Mouse (Mus musculus): ENCODE data around the gene Gm3604. TPM values are rescaled to one million over a fixed set of nuclear protein-coding genes. Genes with fewer than 3 reads are reported as not detected.
"Not testable (repeated sequence)": the region's sequence is repeated elsewhere in the genome, so short reads cannot be mapped to it uniquely, and the experiment has no call there.

Gene Gm3604
- 2.8 and 3.4 TPM in 2 replicates for polyA plus RNA-seq (2014; fragmentation: Nextera tagmentation; extraction: Ambion mirVana)

DNA sequence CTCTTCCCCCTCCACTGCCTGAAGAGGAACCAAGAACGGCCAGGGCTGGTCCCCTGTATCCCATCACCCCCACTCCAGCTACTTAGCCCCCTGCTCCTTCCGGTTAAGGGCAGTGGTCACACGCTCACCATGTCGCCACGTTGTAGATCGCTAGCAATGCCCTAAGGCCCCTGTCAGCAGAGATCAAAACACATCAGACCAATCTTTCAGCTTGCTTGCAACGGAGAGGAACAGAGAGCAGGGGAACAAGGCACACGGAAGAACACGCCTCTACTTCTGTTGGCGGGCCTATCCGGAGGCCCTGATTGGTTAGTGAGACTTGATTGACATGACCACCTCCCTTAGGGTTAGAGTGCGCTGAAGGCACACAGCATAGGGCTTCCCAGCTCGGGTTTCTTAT is at the start of gene Gm3604:
TSS of gene Gm3604 (minus strand) at position 226 of the 400 bp plus-strand sequence.
- DNase-seq (ENCODE audit: low spot score): peak; percentile 30

DNA sequence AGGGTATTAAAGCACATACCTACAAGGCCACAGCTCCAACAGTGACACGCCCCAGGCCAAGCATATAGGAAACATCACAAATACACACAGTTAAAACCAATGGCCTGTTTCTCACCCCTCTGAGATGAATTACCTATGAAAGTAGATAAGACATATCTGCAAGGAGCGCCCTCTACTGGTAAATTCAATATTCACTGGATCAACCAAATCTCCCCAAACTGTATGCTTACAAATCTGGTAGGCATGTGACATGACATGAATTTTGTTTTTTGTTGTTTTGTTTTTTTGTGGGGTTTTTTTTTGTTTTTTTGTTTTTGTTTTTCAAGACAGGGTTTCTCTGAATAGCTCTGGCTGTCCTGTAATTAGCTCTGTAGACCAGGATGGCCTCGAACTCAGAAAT is 16.2 kb upstream of the Gm3604 start:
- not testable (repeated sequence) for ATAC-seq (ENCODE audit: low FRiP score); H3K9me3 ChIP-seq (ENCODE audit: control insufficient read depth, low read length); H3K36me3 ChIP-seq (ENCODE audit: control insufficient read depth, insufficient read depth, low read length); DNase-seq (ENCODE audit: low spot score); H3K4me1 ChIP-seq (replicated peaks; ENCODE audit: control insufficient read depth, insufficient read depth, low read length); H3K4me2 ChIP-seq (replicated peaks; ENCODE audit: low read depth, low read length); H3K27me3 ChIP-seq (ENCODE audit: control insufficient read depth, insufficient read depth, low read length); H3K9ac ChIP-seq (ENCODE audit: low read depth, low read length); H3K4me3 ChIP-seq (ENCODE audit: low read depth, low read length); H3K27ac ChIP-seq (ENCODE audit: low read depth, low read length)
- whole genome bisulfite sequencing: 65% methylated on average over 3 of the region's 3 CpGs

More for the DNA sequence above, at the start of gene Gm3604:
- H3K4me1 ChIP-seq (replicated peaks; ENCODE audit: control insufficient read depth, insufficient read depth, low read length); H3K4me2 ChIP-seq (replicated peaks; ENCODE audit: low read depth, low read length); H3K27me3 ChIP-seq (ENCODE audit: control insufficient read depth, insufficient read depth, low read length); H3K27ac ChIP-seq (ENCODE audit: low read depth, low read length); ATAC-seq (ENCODE audit: low FRiP score); H3K9ac ChIP-seq (ENCODE audit: low read depth, low read length); H3K9me3 ChIP-seq (ENCODE audit: control insufficient read depth, low read length); H3K36me3 ChIP-seq (ENCODE audit: control insufficient read depth, insufficient read depth, low read length): not testable (repeated sequence)
- WGBS: 10% methylated on average over 13 of the region's 13 CpGs
- H3K4me3 ChIP-seq (ENCODE audit: low read depth, low read length): peak within 1 kb of the TSS; percentile 23

DNA sequence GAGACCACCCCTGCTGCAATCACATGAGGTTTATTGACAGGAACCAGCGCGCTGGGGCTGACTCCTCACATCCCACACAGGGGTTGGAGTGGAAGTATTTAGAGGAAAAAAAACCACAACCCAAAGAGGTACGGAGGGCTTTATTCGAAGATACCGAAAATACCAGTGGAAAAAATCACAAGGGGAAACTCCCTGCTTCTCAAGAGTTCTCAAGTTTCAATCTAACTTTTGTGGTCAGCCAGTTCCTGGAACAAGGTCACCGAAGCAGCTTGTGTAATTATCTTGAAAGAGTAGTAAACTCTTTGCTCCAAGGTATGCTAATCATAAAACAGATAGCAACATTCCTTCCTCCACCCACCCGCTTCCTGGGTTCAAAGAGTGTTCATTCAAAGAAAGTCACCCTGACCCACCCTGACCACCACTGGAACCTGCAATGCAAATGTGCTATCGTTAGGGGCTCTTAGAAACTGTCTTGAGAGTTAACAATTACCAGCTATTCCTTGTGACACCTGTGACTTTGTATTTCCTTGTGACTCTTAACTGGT is 7.2 kb upstream of the Gm3604 start:
- H3K9ac ChIP-seq (ENCODE audit: low read depth, low read length); H3K4me3 ChIP-seq (ENCODE audit: low read depth, low read length); DNase-seq (ENCODE audit: low spot score); H3K4me2 ChIP-seq (replicated peaks; ENCODE audit: low read depth, low read length); H3K36me3 ChIP-seq (ENCODE audit: control insufficient read depth, insufficient read depth, low read length); H3K27me3 ChIP-seq (ENCODE audit: control insufficient read depth, insufficient read depth, low read length); ATAC-seq (ENCODE audit: low FRiP score); H3K4me1 ChIP-seq (replicated peaks; ENCODE audit: control insufficient read depth, insufficient read depth, low read length); H3K9me3 ChIP-seq (ENCODE audit: control insufficient read depth, low read length); H3K27ac ChIP-seq (ENCODE audit: low read depth, low read length): not testable (repeated sequence)
- 88% methylated on average over 8 of the region's 8 CpGs for WGBS

DNA sequence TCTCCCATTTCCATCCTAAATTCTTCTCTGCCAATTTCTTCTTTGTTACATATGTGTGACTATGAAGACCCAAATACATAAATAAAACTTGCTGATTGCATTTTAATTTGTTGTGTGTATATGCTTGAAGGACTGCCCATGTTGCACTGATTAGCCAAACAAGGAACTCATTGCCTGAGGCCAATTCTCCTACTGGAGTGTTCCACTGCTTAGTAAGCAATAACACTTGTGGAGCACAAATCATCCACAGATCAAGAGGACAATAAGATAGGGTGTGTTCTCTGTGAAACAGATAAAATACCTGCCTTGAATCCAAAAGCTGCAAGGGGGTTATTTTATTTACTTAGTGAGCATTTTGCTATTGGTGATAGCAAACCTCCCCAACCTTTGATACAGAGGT is 51.2 kb downstream of the Gm3604 start:
- H3K4me1 ChIP-seq (replicated peaks; ENCODE audit: control insufficient read depth, insufficient read depth, low read length): no peaks in the 10 kb centered on the region
- ATAC-seq (ENCODE audit: low FRiP score): no peak
- H3K4me2 ChIP-seq (replicated peaks; ENCODE audit: low read depth, low read length): no peak overlapping the region
- H3K4me3 ChIP-seq (ENCODE audit: low read depth, low read length): no peak overlapping the region
- no peak overlapping the region for H3K27ac ChIP-seq (ENCODE audit: low read depth, low read length)
- DNase-seq (ENCODE audit: low spot score): no peak
- H3K9ac ChIP-seq (ENCODE audit: low read depth, low read length): no peak overlapping the region
- H3K36me3 ChIP-seq (ENCODE audit: control insufficient read depth, insufficient read depth, low read length): no peaks in the 10 kb centered on the region
- no peaks in the 10 kb centered on the region for H3K27me3 ChIP-seq (ENCODE audit: control insufficient read depth, insufficient read depth, low read length)
- peaks cover 7% of the 10 kb centered on the region; the same call in 1 of the 2 replicates for H3K9me3 ChIP-seq (ENCODE audit: control insufficient read depth, low read length)

DNA sequence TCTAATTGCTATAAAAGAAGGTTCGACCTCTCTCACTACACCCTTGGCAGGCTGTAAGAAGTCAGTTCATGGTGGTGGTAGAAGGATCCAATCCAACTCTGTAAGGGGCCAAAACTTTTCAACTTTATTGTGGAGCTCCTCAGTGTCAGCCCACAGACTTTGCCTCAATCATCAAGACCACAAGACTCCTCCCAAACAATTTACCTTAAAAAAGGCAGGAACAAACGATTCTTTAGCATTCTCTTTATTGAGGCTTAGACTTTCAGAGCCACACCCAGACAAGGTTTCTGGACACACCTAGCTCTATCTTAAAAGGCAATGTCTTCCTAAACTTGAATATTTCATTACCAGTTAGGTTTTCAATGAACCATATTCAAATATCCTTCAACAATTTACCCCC is 51.6 kb downstream of the Gm3604 start:
- no peak overlapping the region for H3K4me3 ChIP-seq (ENCODE audit: low read depth, low read length)
- 74% methylated on average over 2 of the region's 2 CpGs for WGBS
- no peak overlapping the region for H3K9ac ChIP-seq (ENCODE audit: low read depth, low read length)
- H3K27me3 ChIP-seq (ENCODE audit: control insufficient read depth, insufficient read depth, low read length): no peaks in the 10 kb centered on the region
- DNase-seq (ENCODE audit: low spot score) (no peak), ATAC-seq (ENCODE audit: low FRiP score) (no peak)
- no peaks in the 10 kb centered on the region for H3K4me1 ChIP-seq (replicated peaks; ENCODE audit: control insufficient read depth, insufficient read depth, low read length)
- H3K9me3 ChIP-seq (ENCODE audit: control insufficient read depth, low read length): peaks cover 7% of the 10 kb centered on the region; the same call in 1 of the 2 replicates
- H3K36me3 ChIP-seq (ENCODE audit: control insufficient read depth, insufficient read depth, low read length): no peaks in the 10 kb centered on the region
- H3K27ac ChIP-seq (ENCODE audit: low read depth, low read length): no peak overlapping the region
- H3K4me2 ChIP-seq (replicated peaks; ENCODE audit: low read depth, low read length): no peak overlapping the region

Other genes with a start within 250 kb of the Gm3604 start
- gene Gm49359, start 83.7 kb upstream of the Gm3604 start, polyA plus RNA-seq (2014; fragmentation: Nextera tagmentation; extraction: Ambion mirVana): 12.1 and 16.5 TPM in 2 replicates
- not detected in 2 replicates for gene Zfp935, start 175.3 kb upstream of the Gm3604 start, polyA plus RNA-seq (2014; fragmentation: Nextera tagmentation; extraction: Ambion mirVana)
- gene Zfp934, start 188.0 kb upstream of the Gm3604 start, polyA plus RNA-seq (2014; fragmentation: Nextera tagmentation; extraction: Ambion mirVana): 18.7 and 24.1 TPM in 2 replicates
- gene 6720489N17Rik, start 241.0 kb upstream of the Gm3604 start, polyA plus RNA-seq (2014; fragmentation: Nextera tagmentation; extraction: Ambion mirVana): 12.0 and 13.8 TPM in 2 replicates